Mouse (Mus musculus) adrenal gland, adult 18-20 months (tissue): ENCODE data around the gene Gm4131. TPM values are rescaled to one million over a fixed set of nuclear protein-coding genes. Genes with fewer than 3 reads are reported as not detected.
A peak's percentile ranks its signal among the peaks of the same experiment; 100 is the strongest.

Experiments used
- DNase-seq, 2 experiments: peaks; one replicate each; pipeline ENCODE4 v3.0.0; 2021 to 2022; ENCODE audit warnings: low spot score in 2 of 2
- total RNA-seq, 2 experiments: library from RNA; stranded (reverse); gene quantifications; 1 replicate in 1 of 2; 2 replicates in 1 of 2; pipeline ENCODE4 v1.2.3; 2021

Gene Gm4131
- total RNA-seq, 2 experiments from 2014 or later, result not detected

- DNase-seq, result no peak
These were observed 16.6 kb downstream of the Gm4131 start for GRCm38 (mm10) chr14:62550121-62550520.

- DNase-seq, result no peak
These were observed 20.0 kb downstream of the Gm4131 start for GRCm38 (mm10) chr14:62546746-62547145.

GRCm38 (mm10) chr14:62546296-62546695 lies 20.4 kb downstream of the Gm4131 start:
- no peak for DNase-seq

- DNase-seq, result no peak
These were observed 25.0 kb downstream of the Gm4131 start for GRCm38 (mm10) chr14:62541751-62542150.

GRCm38 (mm10) chr14:62539834-62540233 lies 26.9 kb downstream of the Gm4131 start:
- no peak for DNase-seq

GRCm38 (mm10) chr14:62536988-62537387 lies 29.7 kb downstream of the Gm4131 start:
- DNase-seq, result no peak

- no peak for DNase-seq
These were observed 30.6 kb downstream of the Gm4131 start for GRCm38 (mm10) chr14:62536127-62536526.

- no peak for DNase-seq
These were observed 35.8 kb downstream of the Gm4131 start for GRCm38 (mm10) chr14:62530951-62531350.

- no peak for DNase-seq
These were observed 53.9 kb downstream of the Gm4131 start for GRCm38 (mm10) chr14:62512845-62513244.

GRCm38 (mm10) chr14:62509350-62509749 lies 57.4 kb downstream of the Gm4131 start:
- DNase-seq, result peak in 1 of 2 experiments; percentile 25

GRCm38 (mm10) chr14:62506261-62506660 lies 60.5 kb downstream of the Gm4131 start:
- DNase-seq, result no peak

GRCm38 (mm10) chr14:62497391-62497790 lies 69.3 kb downstream of the Gm4131 start:
- DNase-seq, result no peak

GRCm38 (mm10) chr14:62496501-62496900 lies 70.2 kb downstream of the Gm4131 start:
- no peak for DNase-seq

- no peak for DNase-seq
These were observed 73.3 kb downstream of the Gm4131 start for GRCm38 (mm10) chr14:62493456-62493855.

GRCm38 (mm10) chr14:62492196-62492850 lies 74.4 kb downstream of the Gm4131 start:
- peak; percentile 45 to 54 for DNase-seq

- DNase-seq, result no peak
These were observed 78.5 kb downstream of the Gm4131 start for GRCm38 (mm10) chr14:62488270-62488669.

GRCm38 (mm10) chr14:62481381-62481780 lies 85.3 kb downstream of the Gm4131 start:
- DNase-seq, result no peak

- no peak for DNase-seq
These were observed 87.3 kb downstream of the Gm4131 start for GRCm38 (mm10) chr14:62479395-62479794.

- DNase-seq, result no peak
These were observed 92.2 kb downstream of the Gm4131 start for GRCm38 (mm10) chr14:62474481-62474880.

GRCm38 (mm10) chr14:62472061-62472460 lies 94.7 kb downstream of the Gm4131 start:
- no peak for DNase-seq

- DNase-seq, result no peak
These were observed 98.0 kb downstream of the Gm4131 start for GRCm38 (mm10) chr14:62468753-62469125.

GRCm38 (mm10) chr14:62468119-62468752 lies 98.5 kb downstream of the Gm4131 start:
- DNase-seq, result no peak

- peak; percentile 19 to 29 for DNase-seq
These were observed 101.8 kb downstream of the Gm4131 start for GRCm38 (mm10) chr14:62464966-62465365.
